Mouse (Mus musculus) lung, postnatal 10 days (tissue): ENCODE data around the gene Slc12a3.

Experiments used
- DNase-seq: peaks from one replicate; pipeline ENCODE4 v3.0.0; 2021

Gene Slc12a3

GRCm38 (mm10) chr8:94328932-94329728, at the start of gene Slc12a3:
Gene Slc12a3 (plus strand): TSS chr8:94329201.
- no peak for DNase-seq

- DNase-seq, result no peak
Observed at GRCm38 (mm10) chr8:94280001-94280613, 48.9 kb upstream of the Slc12a3 start.

GRCm38 (mm10) chr8:94282453-94282985, 46.5 kb upstream of the Slc12a3 start:
- DNase-seq, result no peak

GRCm38 (mm10) chr8:94284204-94284603, 44.8 kb upstream of the Slc12a3 start:
- no peak for DNase-seq

- DNase-seq, result no peak
Observed at GRCm38 (mm10) chr8:94290606-94291005, 38.4 kb upstream of the Slc12a3 start.

GRCm38 (mm10) chr8:94292072-94292471, 36.9 kb upstream of the Slc12a3 start:
- no peak for DNase-seq

- DNase-seq, result no peak
Observed at GRCm38 (mm10) chr8:94292626-94293025, 36.4 kb upstream of the Slc12a3 start.

GRCm38 (mm10) chr8:94295687-94296086, 33.3 kb upstream of the Slc12a3 start:
- DNase-seq, result peak; percentile 21

GRCm38 (mm10) chr8:94296312-94296991, 32.5 kb upstream of the Slc12a3 start:
- no peak for DNase-seq

GRCm38 (mm10) chr8:94297101-94297500, 31.9 kb upstream of the Slc12a3 start:
- no peak for DNase-seq

GRCm38 (mm10) chr8:94300809-94301208, 28.2 kb upstream of the Slc12a3 start:
- peak; percentile 9 for DNase-seq

GRCm38 (mm10) chr8:94304412-94304811, 24.6 kb upstream of the Slc12a3 start:
- no peak for DNase-seq

GRCm38 (mm10) chr8:94306989-94307513, 21.9 kb upstream of the Slc12a3 start:
- DNase-seq, result peak; percentile 63

- DNase-seq, result no peak
Observed at GRCm38 (mm10) chr8:94307652-94308051, 21.3 kb upstream of the Slc12a3 start.

GRCm38 (mm10) chr8:94314069-94314468, 14.9 kb upstream of the Slc12a3 start:
- no peak for DNase-seq

GRCm38 (mm10) chr8:94317249-94317648, 11.8 kb upstream of the Slc12a3 start:
- DNase-seq, result no peak

- DNase-seq, result no peak
Observed at GRCm38 (mm10) chr8:94317691-94318090, 11.3 kb upstream of the Slc12a3 start.

- DNase-seq, result no peak
Observed at GRCm38 (mm10) chr8:94320036-94320435, 9.0 kb upstream of the Slc12a3 start.

GRCm38 (mm10) chr8:94322083-94322482, 6.9 kb upstream of the Slc12a3 start:
- no peak for DNase-seq

- DNase-seq, result no peak
Observed at GRCm38 (mm10) chr8:94323041-94323440, 6.0 kb upstream of the Slc12a3 start.

- peak; percentile 41 for DNase-seq
Observed at GRCm38 (mm10) chr8:94324071-94324470, 4.9 kb upstream of the Slc12a3 start.

- no peak for DNase-seq
Observed at GRCm38 (mm10) chr8:94326016-94326415, 3.0 kb upstream of the Slc12a3 start.

GRCm38 (mm10) chr8:94330733-94331132, 1.7 kb downstream of the Slc12a3 start:
- peak; percentile 68 for DNase-seq
